Mouse (Mus musculus) erythroblast, embryonic 14.5 days (primary cell): ENCODE results near the gene Myl9. TPM values are rescaled to one million over a fixed set of nuclear protein-coding genes. Genes with fewer than 3 reads are reported as not detected.
"Not testable (repeated sequence)": the region's sequence is repeated elsewhere in the genome, so short reads cannot be mapped to it uniquely, and the experiment has no call there.

Source experiments
- H3K27me3 ChIP-seq: 2 replicates; pipeline ENCODE4 v1.6.1; 2012; ENCODE audit warnings: inconsistent platforms; ENCODE audit not compliant: control insufficient read depth
- H3K36me3 ChIP-seq: 2 replicates; pipeline ENCODE4 v1.6.1; 2012; ENCODE audit warnings: mild to moderate bottlenecking, inconsistent platforms; ENCODE audit not compliant: control insufficient read depth
- H3K4me1 ChIP-seq: 2 replicates; pipeline ENCODE4 v1.6.1; 2012; ENCODE audit warnings: inconsistent platforms; ENCODE audit not compliant: control insufficient read depth
- H3K4me3 ChIP-seq: replicated peaks from 2 replicates; pipeline ENCODE3; 2012; ENCODE audit warnings: moderate library complexity, mild to moderate bottlenecking, inconsistent platforms
- H3K9me3 ChIP-seq: 2 replicates; pipeline ENCODE4 v1.6.1; 2012; ENCODE audit warnings: low read length, inconsistent platforms, mixed read lengths; ENCODE audit not compliant: control insufficient read depth
- GATA1 ChIP-seq: IDR thresholded peaks from 2 replicates; pipeline ENCODE4 v1.6.1; 2012; ENCODE audit warnings: low read length, inconsistent platforms, mixed read lengths
- TAL1 ChIP-seq: IDR thresholded peaks from 3 replicates; pipeline ENCODE4 v1.6.1; 2012; ENCODE audit warnings: low read length, inconsistent platforms, mixed read lengths
- polyA plus RNA-seq: library from polyadenylated mRNA; stranded (reverse); fragments of >175 nt; gene quantifications from 2 replicates; pipeline ENCODE4 v1.2.3, GENCODE M21; 2012

The Myl9 gene
- polyA plus RNA-seq, 1 experiment = 0.10 TPM

GRCm38 (mm10) chr2:156811556-156811955, 36.3 kb downstream of the Myl9 start:
- TF ChIP-seq GATA1 (no peak), TAL1 (no peak)
- Histone ChIP-seq H3K9me3 (no peaks in the 10 kb centered on the region), H3K27me3 (peaks cover 2% of the 10 kb centered on the region; the same call in 1 of the 2 replicates), H3K4me3 (no peak overlapping the region), H3K4me1 (no peaks in the 10 kb centered on the region), H3K36me3 (no peaks in the 10 kb centered on the region)

- Histone ChIP-seq H3K4me3 (no peak overlapping the region), H3K4me1 (no peaks in the 10 kb centered on the region), H3K27me3 (peaks cover 2% of the 10 kb centered on the region; the same call in 1 of the 2 replicates), H3K36me3 (no peaks in the 10 kb centered on the region), H3K9me3 (no peaks in the 10 kb centered on the region)
- TF ChIP-seq TAL1 (no peak), GATA1 (no peak)
Observed at GRCm38 (mm10) chr2:156814344-156814801, 39.2 kb downstream of the Myl9 start.

- TF ChIP-seq TAL1 (no peak), GATA1 (no peak)
- Histone ChIP-seq H3K4me1 (no peaks in the 10 kb centered on the region), H3K9me3 (no peaks in the 10 kb centered on the region), H3K36me3 (no peaks in the 10 kb centered on the region), H3K27me3 (peaks cover 2% of the 10 kb centered on the region; the same call in 1 of the 2 replicates), H3K4me3 (no peak overlapping the region)
Observed at GRCm38 (mm10) chr2:156814893-156815292, 39.7 kb downstream of the Myl9 start.

GRCm38 (mm10) chr2:156815412-156815811, 40.2 kb downstream of the Myl9 start:
- H3K36me3 ChIP-seq = no peaks in the 10 kb centered on the region
- H3K27me3 ChIP-seq = peaks cover 2% of the 10 kb centered on the region; the same call in 1 of the 2 replicates
- H3K4me3 ChIP-seq = no peak overlapping the region
- no peak for TF ChIP-seq TAL1
- no peak for TF ChIP-seq GATA1
- H3K4me1 ChIP-seq = no peaks in the 10 kb centered on the region
- no peaks in the 10 kb centered on the region for H3K9me3 ChIP-seq

- peaks cover 2% of the 10 kb centered on the region; the same call in 1 of the 2 replicates for H3K27me3 ChIP-seq
Observed at GRCm38 (mm10) chr2:156816116-156816515, 40.9 kb downstream of the Myl9 start.

GRCm38 (mm10) chr2:156825128-156825527, 49.9 kb downstream of the Myl9 start:
- not testable (repeated sequence) for H3K36me3 ChIP-seq, H3K4me3 ChIP-seq, H3K4me1 ChIP-seq, H3K9me3 ChIP-seq, H3K27me3 ChIP-seq

More at GRCm38 (mm10) chr2:156816116-156816515, 40.9 kb downstream of the Myl9 start:
- H3K9me3 ChIP-seq = no peaks in the 10 kb centered on the region
- TF ChIP-seq TAL1 (no peak), GATA1 (no peak)
- H3K36me3 ChIP-seq = no peaks in the 10 kb centered on the region
- no peaks in the 10 kb centered on the region for H3K4me1 ChIP-seq
- no peak overlapping the region for H3K4me3 ChIP-seq

Other genes with a start within 250 kb of the Myl9 start
- 0.68 and 1.2 TPM in 2 replicates for gene Aar2, start 227.8 kb upstream of the Myl9 start, polyA plus RNA-seq
- gene Dlgap4, start 161.7 kb upstream of the Myl9 start, polyA plus RNA-seq = 1.3 and 2.2 TPM in 2 replicates
- gene Tgif2, start 64.6 kb downstream of the Myl9 start, polyA plus RNA-seq = 0.04 and 0.09 TPM in 2 replicates
- 0.04 TPM in 1 of 2 replicates, not detected in the other for gene 4930518I15Rik, start 82.5 kb downstream of the Myl9 start, polyA plus RNA-seq
- 8.9 and 10.3 TPM in 2 replicates for gene Rab5if, start 87.7 kb downstream of the Myl9 start, polyA plus RNA-seq
- gene Sla2, start 111.8 kb downstream of the Myl9 start, polyA plus RNA-seq = 0.02 and 0.03 TPM in 2 replicates
- 1.6 and 2.0 TPM in 2 replicates for gene Ndrg3, start 216.6 kb downstream of the Myl9 start, polyA plus RNA-seq
- 0.74 and 0.79 TPM in 2 replicates for gene Dsn1, start 231.7 kb downstream of the Myl9 start, polyA plus RNA-seq